Mouse (Mus musculus) left cerebral cortex, adult 11 months (tissue): ENCODE results near the gene Cish.
A peak's percentile ranks its signal among the peaks of the same experiment; 100 is the strongest.

Experiments used
- DNase-seq: peaks from one replicate; pipeline ENCODE4 v3.0.0; 2022; ENCODE audit warnings: low spot score

Cish gene

GRCm38 (mm10) chr9:107322461-107323050 lies 26.7 kb downstream of the Cish start:
- no peak for DNase-seq

GRCm38 (mm10) chr9:107323558-107323957 lies 27.7 kb downstream of the Cish start:
- DNase-seq, result no peak

GRCm38 (mm10) chr9:107324799-107325561 lies 29.2 kb downstream of the Cish start:
- DNase-seq, result no peak

- DNase-seq, result no peak
Observed at GRCm38 (mm10) chr9:107325904-107326303, 30.1 kb downstream of the Cish start.

GRCm38 (mm10) chr9:107327879-107328620 lies 32.2 kb downstream of the Cish start:
- DNase-seq, result no peak

GRCm38 (mm10) chr9:107330791-107331190 lies 35.0 kb downstream of the Cish start:
- DNase-seq, result no peak

GRCm38 (mm10) chr9:107333686-107334085 lies 37.9 kb downstream of the Cish start:
- no peak for DNase-seq

- no peak for DNase-seq
Observed at GRCm38 (mm10) chr9:107334356-107334755, 38.5 kb downstream of the Cish start.

GRCm38 (mm10) chr9:107335046-107335445 lies 39.2 kb downstream of the Cish start:
- DNase-seq, result no peak

- DNase-seq, result peak; percentile 60
Observed at GRCm38 (mm10) chr9:107335909-107336308, 40.1 kb downstream of the Cish start.

GRCm38 (mm10) chr9:107336386-107336785 lies 40.6 kb downstream of the Cish start:
- DNase-seq, result no peak

- DNase-seq, result peak; percentile 57
Observed at GRCm38 (mm10) chr9:107338172-107338883, 42.5 kb downstream of the Cish start, which contains the start of gene Hemk1. Gene Hemk1, minus strand, starts transcription at chr9:107338350.

- peak; percentile 88 for DNase-seq
Observed at GRCm38 (mm10) chr9:107340267-107340859, 44.5 kb downstream of the Cish start, which contains the start of gene 6430571L13Rik. Gene 6430571L13Rik, plus strand, starts transcription at chr9:107340602.

- DNase-seq, result no peak
Observed at GRCm38 (mm10) chr9:107340911-107341645, 45.3 kb downstream of the Cish start.

- DNase-seq, result no peak
Observed at GRCm38 (mm10) chr9:107342201-107342709, 46.4 kb downstream of the Cish start.

GRCm38 (mm10) chr9:107343146-107343943 lies 47.5 kb downstream of the Cish start:
- DNase-seq, result no peak

- no peak for DNase-seq
Observed at GRCm38 (mm10) chr9:107344027-107344426, 48.2 kb downstream of the Cish start.

- DNase-seq, result no peak
Observed at GRCm38 (mm10) chr9:107346081-107346480, 50.3 kb downstream of the Cish start.

- DNase-seq, result no peak
Observed at GRCm38 (mm10) chr9:107347586-107348183, 51.9 kb downstream of the Cish start.

- DNase-seq, result no peak
Observed at GRCm38 (mm10) chr9:107349321-107349720, 53.5 kb downstream of the Cish start.
